Mouse (Mus musculus) subcutaneous adipose tissue, adult 2 months (tissue): ENCODE measurements around the gene Psmg3. TPM values are rescaled to one million over a fixed set of nuclear protein-coding genes. Genes with fewer than 3 reads are reported as not detected.

Experiments used
- polyA plus RNA-seq: library from polyadenylated mRNA; depleted of rRNA; stranded (reverse); fragments of >200 nt; gene quantifications from 2 replicates; pipeline ENCODE4 v1.2.3, GENCODE M21; 2012; ENCODE audit warnings: low replicate concordance; rRNA removed

Gene Psmg3
- polyA plus RNA-seq, result 23.8 and 33.7 TPM in 2 replicates

GRCm38 (mm10) chr5:139826357-139827055 lies at the start of gene Psmg3, which contains the start of gene Gm26938:
Gene Psmg3 (minus strand): TSS chr5:139826885.
Gene Gm26938 (minus strand): TSS chr5:139826407.

DNA sequence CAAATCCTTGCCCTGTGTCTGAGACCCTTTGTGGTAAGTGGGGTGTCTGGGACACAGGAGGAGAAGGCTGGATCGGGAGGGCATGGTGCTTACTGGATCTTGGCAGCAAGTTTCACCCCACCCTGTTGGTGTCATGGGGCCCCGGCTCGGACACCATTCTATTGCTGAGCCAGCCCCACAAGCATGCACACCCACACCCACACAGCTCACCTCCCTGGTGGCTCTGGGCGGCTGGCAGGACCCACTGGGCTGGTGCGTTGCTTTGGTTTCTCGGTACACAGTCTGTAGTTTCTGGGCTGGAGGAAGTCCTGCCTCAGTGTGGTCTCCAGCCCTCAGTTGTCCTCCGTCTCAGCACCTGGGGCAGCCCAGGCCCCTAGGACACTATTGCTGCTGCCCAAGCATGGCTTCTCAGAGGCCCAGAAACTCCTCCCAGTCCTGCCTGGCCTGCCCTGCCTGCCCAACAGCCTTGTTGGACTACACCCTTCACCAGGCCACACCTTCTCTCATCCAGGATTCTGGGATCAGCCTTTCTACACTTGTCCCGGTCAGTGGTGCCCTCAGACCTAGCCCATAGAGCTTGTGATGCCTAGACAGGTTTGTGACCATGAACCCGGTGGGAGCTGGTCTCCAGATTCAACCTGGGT lies 7.0 kb downstream of the Psmg3 start, which contains the start of gene Tmem184a:
TSS of gene Tmem184a (minus strand) at position 380 of the 644 bp plus-strand sequence.

DNA sequence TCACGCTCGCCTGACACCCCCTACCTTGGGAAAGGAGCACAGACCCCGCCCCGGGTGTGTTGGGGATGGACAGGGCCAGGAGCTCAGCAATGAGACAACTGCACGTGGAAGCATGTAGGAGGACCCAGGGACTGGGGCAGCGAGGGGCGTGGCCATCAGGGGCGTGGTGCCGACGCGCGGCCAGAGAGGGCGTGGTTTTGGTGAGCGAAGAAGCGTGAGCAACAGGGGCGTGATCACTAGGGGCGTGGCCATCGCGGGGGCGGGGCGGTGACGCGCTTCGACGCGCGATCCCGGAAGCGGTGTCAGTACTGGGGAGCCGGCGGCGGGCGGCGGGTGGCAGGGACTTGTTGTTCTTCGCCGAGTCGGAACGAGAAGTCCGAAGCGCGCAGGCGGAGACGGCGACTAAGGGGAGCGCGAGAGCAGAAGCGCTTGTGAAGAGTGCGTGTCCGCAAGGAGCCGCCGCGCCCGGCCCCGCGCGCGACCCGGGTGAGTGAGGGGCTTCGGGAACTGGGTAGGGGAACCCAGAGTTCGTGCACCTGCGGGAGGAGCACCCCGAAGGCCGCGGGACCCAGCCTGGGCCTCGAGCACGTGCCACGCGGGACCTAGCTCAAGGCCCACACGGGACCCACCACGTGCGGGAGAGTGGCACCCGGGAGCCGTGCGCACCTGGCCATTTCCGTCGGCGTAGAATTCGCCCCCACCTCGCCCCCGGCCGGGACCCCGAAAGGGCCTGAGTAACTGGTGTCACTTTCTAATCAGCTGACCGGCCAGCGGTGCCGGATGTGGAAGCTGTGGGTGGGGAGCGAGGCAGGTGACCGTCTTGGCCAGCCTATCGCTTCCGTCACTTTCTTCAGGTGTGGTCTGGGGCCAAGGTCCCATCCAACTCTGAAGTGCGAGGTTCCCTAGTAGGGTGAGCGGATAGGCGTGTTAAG lies 35.2 kb downstream of the Psmg3 start, which contains the start of gene Mafk:
TSS of gene Mafk (plus strand) at position 287 of the 932 bp plus-strand sequence.

GRCm38 (mm10) chr5:139775216-139775926 lies 51.3 kb downstream of the Psmg3 start, which contains the start of gene Ints1:
Gene Ints1 (minus strand): TSS chr5:139775674.

Other genes starting within 250 kb of the Psmg3 start
- 4.5 and 6.7 TPM in 2 replicates for gene Micall2, start 90.5 kb downstream of the Psmg3 start, polyA plus RNA-seq
- gene Ints1, start 51.2 kb downstream of the Psmg3 start, polyA plus RNA-seq, result 35.6 and 71.3 TPM in 2 replicates
- 15.7 and 21.2 TPM in 2 replicates for gene Mafk, start 35.4 kb downstream of the Psmg3 start, polyA plus RNA-seq
- gene Tmem184a, start 7.0 kb downstream of the Psmg3 start, polyA plus RNA-seq, result 0.23 and 14.0 TPM in 2 replicates
- gene Gm26938, start 478 bp downstream of the Psmg3 start, polyA plus RNA-seq, result not detected in 2 replicates
- gene Elfn1, start 81.1 kb upstream of the Psmg3 start, polyA plus RNA-seq, result 0.69 and 0.80 TPM in 2 replicates